Mouse (Mus musculus) liver, embryonic 14.5 days (tissue): ENCODE data around the gene Zfp473.

Source experiments
- CTCF ChIP-seq: IDR thresholded peaks from 2 replicates; pipeline ENCODE4 v1.5.1; 2016; ENCODE audit warnings: antibody characterized with exemption, low read depth, control low read depth
- EP300 ChIP-seq: IDR thresholded peaks from 2 replicates; pipeline ENCODE4 v1.6.1; 2016; ENCODE audit warnings: antibody characterized with exemption, low read depth

DNA sequence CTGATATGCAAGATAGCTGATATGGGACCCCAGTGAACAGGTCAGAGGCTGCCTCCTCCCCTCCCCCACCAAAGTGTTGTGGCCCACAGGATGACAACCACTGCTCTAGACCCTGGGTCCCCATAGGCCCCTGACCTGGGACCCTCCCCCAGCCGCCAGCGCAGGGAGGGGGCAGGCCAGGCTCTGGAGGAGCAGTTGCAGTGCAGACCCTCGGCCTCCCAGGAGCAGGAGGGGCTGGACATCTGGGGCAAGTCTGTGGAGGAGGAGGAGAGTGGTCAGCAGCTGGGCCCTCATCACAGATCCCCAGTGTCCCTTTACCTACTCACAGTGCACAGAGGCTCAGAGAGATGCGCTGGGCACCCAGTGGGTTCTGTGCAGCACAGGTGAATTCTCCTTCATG, 39.2 kb upstream of the Zfp473 start:
- TF ChIP-seq CTCF, result no peak
- no peak for TF ChIP-seq EP300
